Mouse (Mus musculus) MEL (cell line): ENCODE measurements around the gene Cdk5rap1. TPM values are rescaled to one million over a fixed set of nuclear protein-coding genes. Genes with fewer than 3 reads are reported as not detected.

Source experiments
- DNase-seq: peaks from one replicate; pipeline ENCODE4 v3.0.0; 2011; ENCODE audit warnings: low read depth, low spot score
- H3K27ac ChIP-seq: 2 replicates; pipeline ENCODE4 v1.5.1; 2012; ENCODE audit warnings: low read depth, mild to moderate bottlenecking, control low read depth, low read length, moderate library complexity; ENCODE audit not compliant: control insufficient read depth
- H3K27me3 ChIP-seq, 2 experiments: fragments of 150-350 bp in 1 of 2; sonication (generic) in 1 of 2; 2 replicates each; pipeline ENCODE4 v1.6.1; 2012; ENCODE audit warnings: low read length in 2 of 2, mild to moderate bottlenecking in 2 of 2, improper control_type of control experiment in 1 of 2, moderate library complexity in 1 of 2; ENCODE audit not compliant: insufficient read depth in 2 of 2, control insufficient read depth in 1 of 2
- H3K36me3 ChIP-seq, 2 experiments: 2 replicates each; pipeline ENCODE4 v1.6.1; 2012 to 2014; ENCODE audit warnings: low read length in 2 of 2, improper control_type of control experiment in 1 of 2, inconsistent platforms in 1 of 2, mild to moderate bottlenecking in 1 of 2; ENCODE audit not compliant: insufficient read depth in 2 of 2, control insufficient read depth in 1 of 2
- H3K4me1 ChIP-seq, 2 experiments: fragments of 150-350 bp in 1 of 2; sonication (generic) in 1 of 2; 2 replicates each; pipeline ENCODE4 v1.6.1; 2012; ENCODE audit warnings: low read length in 2 of 2, improper control_type of control experiment in 1 of 2, mild to moderate bottlenecking in 1 of 2; ENCODE audit not compliant: insufficient read depth in 2 of 2, control insufficient read depth in 1 of 2
- H3K4me3 ChIP-seq, 2 experiments: fragments of 150-350 bp in 1 of 2; sonication (generic) in 1 of 2; 2 replicates each; pipeline ENCODE4 v1.5.1; 2012; ENCODE audit warnings: low read depth in 2 of 2, low read length in 2 of 2, mild to moderate bottlenecking in 2 of 2, moderate library complexity in 2 of 2, control low read depth in 1 of 2, improper control_type of control experiment in 1 of 2; ENCODE audit not compliant: control insufficient read depth in 1 of 2, insufficient read depth in 1 of 2
- H3K79me2 ChIP-seq: 2 replicates; pipeline ENCODE4 v1.6.1; 2012; ENCODE audit warnings: mild to moderate bottlenecking, low read length, moderate library complexity; ENCODE audit not compliant: control insufficient read depth, poor library complexity, insufficient read depth
- H3K9ac ChIP-seq: 2 replicates; pipeline ENCODE4 v1.6.1; 2012; ENCODE audit warnings: low read depth, mild to moderate bottlenecking, control low read depth, low read length, moderate library complexity; ENCODE audit not compliant: control insufficient read depth, poor library complexity, severe bottlenecking
- H3K9me3 ChIP-seq: fragments of 150-350 bp; sonication (generic); replicated peaks from 2 replicates; pipeline ENCODE4 v1.6.1; 2012; ENCODE audit warnings: mild to moderate bottlenecking, low read length, improper control_type of control experiment, moderate library complexity; ENCODE audit not compliant: insufficient read depth
- BHLHE40 ChIP-seq: IDR thresholded peaks from 2 replicates; pipeline ENCODE4 v1.6.1; 2012; ENCODE audit warnings: low read depth, mild to moderate bottlenecking, inconsistent platforms, low read length, improper control_type of control experiment, borderline replicate concordance
- CHD1 ChIP-seq: IDR thresholded peaks from 2 replicates; pipeline ENCODE4 v1.6.1; 2012; ENCODE audit warnings: low read depth, mild to moderate bottlenecking, inconsistent platforms, low read length, improper control_type of control experiment
- CHD2 ChIP-seq: IDR thresholded peaks from 2 replicates; pipeline ENCODE4 v1.6.1; 2011; ENCODE audit warnings: low read length, improper control_type of control experiment
- E2F4 ChIP-seq: IDR thresholded peaks from 2 replicates; pipeline ENCODE4 v1.6.1; 2011; ENCODE audit warnings: low read depth, low read length, improper control_type of control experiment, borderline replicate concordance
- EP300 ChIP-seq, 2 experiments: IDR thresholded peaks; 2 replicates each; pipeline ENCODE4 v1.6.1; 2011; ENCODE audit warnings: improper control_type of control experiment in 2 of 2, low read length in 2 of 2, low read depth in 1 of 2, mild to moderate bottlenecking in 1 of 2
- HCFC1 ChIP-seq: IDR thresholded peaks from 2 replicates; pipeline ENCODE4 v1.6.1; 2012; ENCODE audit warnings: low read depth, mild to moderate bottlenecking, inconsistent platforms, low read length, improper control_type of control experiment, moderate library complexity
- KAT2A ChIP-seq: conservative IDR thresholded peaks from 2 replicates; pipeline ENCODE4 v1.6.1; 2012; ENCODE audit warnings: low read depth, low read length, improper control_type of control experiment, inconsistent platforms
- MAFK ChIP-seq: IDR thresholded peaks from 2 replicates; pipeline ENCODE4 v1.6.1; 2011; ENCODE audit warnings: low read depth, mild to moderate bottlenecking, low read length, improper control_type of control experiment, borderline replicate concordance
- MAZ ChIP-seq: IDR thresholded peaks from 2 replicates; pipeline ENCODE4 v1.6.1; 2012; ENCODE audit warnings: low read depth, mild to moderate bottlenecking, inconsistent platforms, low read length, improper control_type of control experiment
- MYC ChIP-seq: IDR thresholded peaks from 2 replicates; pipeline ENCODE4 v1.6.1; 2011; ENCODE audit warnings: low read depth, mild to moderate bottlenecking, low read length, improper control_type of control experiment, moderate library complexity
- NRF1 ChIP-seq: IDR thresholded peaks from 2 replicates; pipeline ENCODE4 v1.6.1; 2014; ENCODE audit warnings: low read depth, mild to moderate bottlenecking, inconsistent platforms, low read length, improper control_type of control experiment, moderate library complexity; ENCODE audit not compliant: poor library complexity, insufficient read depth, severe bottlenecking
- POLR2AphosphoS2 ChIP-seq: IDR thresholded peaks from 2 replicates; pipeline ENCODE4 v1.6.1; 2011; ENCODE audit warnings: low read length, improper control_type of control experiment
- POLR2AphosphoS5 ChIP-seq: IDR thresholded peaks from 2 replicates; pipeline ENCODE4 v1.6.1; 2012; ENCODE audit warnings: low read depth, borderline replicate concordance, mild to moderate bottlenecking, inconsistent platforms, low read length, moderate library complexity, mixed read lengths
- RAD21 ChIP-seq: IDR thresholded peaks from 2 replicates; pipeline ENCODE4 v1.6.1; 2011; ENCODE audit warnings: mild to moderate bottlenecking, low read depth, low read length, improper control_type of control experiment
- RCOR1 ChIP-seq: IDR thresholded peaks from 2 replicates; pipeline ENCODE4 v1.6.1; 2012; ENCODE audit warnings: low read depth, mild to moderate bottlenecking, inconsistent platforms, low read length, improper control_type of control experiment
- TAL1 ChIP-seq: IDR thresholded peaks from 2 replicates; pipeline ENCODE4 v1.6.1; 2012; ENCODE audit warnings: mild to moderate bottlenecking, inconsistent platforms, low read length, moderate library complexity, mixed read lengths
- TBP ChIP-seq: IDR thresholded peaks from 2 replicates; pipeline ENCODE4 v1.8.0; 2011; ENCODE audit warnings: low read depth, low read length, improper control_type of control experiment
- USF2 ChIP-seq, 2 experiments: IDR thresholded peaks; 2 replicates each; pipeline ENCODE4 v1.6.1; 2011 to 2012; ENCODE audit warnings: improper control_type of control experiment in 2 of 2, low read length in 2 of 2, borderline replicate concordance in 1 of 2, inconsistent platforms in 1 of 2, low read depth in 1 of 2, mild to moderate bottlenecking in 1 of 2; ENCODE audit not compliant: insufficient read depth in 1 of 2
- ZC3H11A ChIP-seq: IDR thresholded peaks from 2 replicates; pipeline ENCODE4 v1.6.1; 2012; ENCODE audit warnings: low read depth, mild to moderate bottlenecking, inconsistent platforms, low read length, improper control_type of control experiment
- ZKSCAN1 ChIP-seq: IDR thresholded peaks from 2 replicates; pipeline ENCODE4 v1.6.1; 2012; ENCODE audit warnings: low read depth, mild to moderate bottlenecking, inconsistent platforms, low read length, improper control_type of control experiment, moderate library complexity
- ZNF384 ChIP-seq: IDR thresholded peaks from 2 replicates; pipeline ENCODE4 v1.6.1; 2012; ENCODE audit warnings: low read depth, mild to moderate bottlenecking, inconsistent platforms, low read length, improper control_type of control experiment
- polyA plus RNA-seq, 2 experiments: library from polyadenylated mRNA; stranded (reverse) in 1 of 2; unstranded in 1 of 2; fragments of >175 nt in 1 of 2; fragments of >200 nt in 1 of 2; gene quantifications; 2 replicates each; pipeline versions ENCODE4 v1.2.1 to v1.2.4; 2012; ENCODE audit warnings: low replicate concordance in 2 of 2, low read depth in 1 of 2; ENCODE audit not compliant: insufficient read length in 2 of 2, insufficient read depth in 1 of 2, missing spikeins in 1 of 2
- total RNA-seq: library from RNA; depleted of rRNA; stranded (reverse); fragments of 300-350 nt; gene quantifications from 2 replicates; pipeline ENCODE4 v1.2.3, GENCODE M21; 2012

The Cdk5rap1 gene
- total and polyA plus RNA-seq, 3 experiments = 13.1 to 14.1 TPM; not detected in 1

DNA sequence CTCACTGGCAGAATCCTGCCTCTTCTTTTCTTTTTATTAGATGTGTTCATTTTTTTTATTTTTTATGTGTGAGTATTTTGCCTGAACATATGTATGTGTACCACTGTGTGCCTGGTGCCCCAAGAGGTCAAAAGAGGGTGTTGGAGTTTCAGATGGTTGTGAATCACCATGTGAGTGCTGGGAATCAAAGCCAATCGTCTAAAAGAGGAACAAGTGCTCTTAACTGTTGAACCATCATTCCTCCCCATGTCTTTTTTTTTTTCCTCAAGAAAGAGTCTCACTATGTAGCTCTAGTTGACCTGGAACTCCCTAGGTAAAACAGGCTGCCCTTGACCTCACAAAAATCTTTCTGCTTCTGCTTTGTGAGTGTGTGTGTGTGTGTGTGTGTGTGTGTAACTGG is 29.2 kb upstream of the Cdk5rap1 start:
- H3K27ac ChIP-seq = no peak overlapping the region
- H3K36me3 ChIP-seq = peaks cover 0 to 8% of the 10 kb centered on the region in 2 experiments; a peak in 2 of 4 replicates
- no peaks in the 10 kb centered on the region for H3K27me3 ChIP-seq
- no peaks in the 10 kb centered on the region for H3K79me2 ChIP-seq
- no peak overlapping the region for H3K4me3 ChIP-seq
- H3K4me1 ChIP-seq = peaks cover 2 to 12% of the 10 kb centered on the region in 2 experiments; a peak in 3 of 4 replicates
- DNase-seq = peak; percentile 63
- no peak overlapping the region for H3K9ac ChIP-seq
- TF ChIP-seq TAL1 (no peak), RCOR1 (0 out of 2 replicates have a peak, but pooled peaks have one; percentile 39), BHLHE40 (no peak), ZNF384 (peak; percentile 91), POLR2AphosphoS5 (no peak), HCFC1 (no peak), ZKSCAN1 (no peak), E2F4 (no peak), RAD21 (no peak), MYC (0 out of 2 replicates have a peak, but pooled peaks have one; percentile 18), MAZ (no peak), POLR2AphosphoS2 (no peak), NRF1 (no peak), MAFK (no peak), EP300 (IDR thresholded peaks at IDR 0.05; ENCODE audit: low read depth in 1 of 2, low read length in 2 of 2) (0 out of 4 replicates have a peak, but pooled peaks of 1 of the 2 experiments have one; percentile 12), ZC3H11A (no peak)
- H3K9me3 ChIP-seq = no peaks in the 10 kb centered on the region

DNA sequence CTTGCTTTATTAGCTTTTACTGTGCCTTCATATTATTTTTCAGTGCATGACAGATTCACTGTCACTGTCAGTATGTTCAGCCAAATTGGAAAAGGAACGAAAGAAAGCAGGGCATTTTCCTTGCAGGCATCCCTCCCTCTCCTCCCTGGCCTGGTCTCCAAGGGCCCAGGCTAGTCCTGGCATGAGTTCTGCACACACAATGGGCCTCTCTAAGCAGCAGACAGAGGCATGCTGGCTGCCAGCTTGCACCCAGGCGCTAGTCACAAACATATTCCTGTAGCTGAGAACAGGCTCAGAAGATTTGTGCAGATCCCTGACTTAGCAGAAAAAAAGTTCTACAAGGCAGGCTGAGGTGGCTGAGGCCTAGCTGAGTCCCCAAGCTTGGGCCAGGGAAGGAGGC is 26.5 kb upstream of the Cdk5rap1 start:
- peaks cover 0 to 8% of the 10 kb centered on the region in 2 experiments; a peak in 2 of 4 replicates for H3K36me3 ChIP-seq
- H3K79me2 ChIP-seq = no peaks in the 10 kb centered on the region
- no peaks in the 10 kb centered on the region for H3K9me3 ChIP-seq
- no peak overlapping the region for H3K4me3 ChIP-seq
- H3K4me1 ChIP-seq = peaks cover 0 to 10% of the 10 kb centered on the region in 2 experiments; a peak in 2 of 4 replicates
- TF ChIP-seq E2F4 (no peak), USF2 (IDR thresholded peaks at IDR 0.05; ENCODE audit: borderline replicate concordance in 1 of 2, insufficient read depth in 1 of 2, low read depth in 1 of 2, low read length in 2 of 2) (no peak), ZC3H11A (no peak), RAD21 (no peak), CHD1 (no peak), CHD2 (no peak), HCFC1 (no peak), BHLHE40 (no peak), KAT2A (no peak), TBP (no peak)
- DNase-seq = no peak
- H3K9ac ChIP-seq = no peak overlapping the region
- H3K27me3 ChIP-seq = no peaks in the 10 kb centered on the region
- no peak overlapping the region for H3K27ac ChIP-seq
